Mouse (Mus musculus): ENCODE data around the gene Satb2. TPM values are rescaled to one million over a fixed set of nuclear protein-coding genes. Genes with fewer than 3 reads are reported as not detected.

The Satb2 gene
- total and polyA plus RNA-seq, 3 experiments, result 2.0 to 3.9 (median 2.1) TPM

DNA sequence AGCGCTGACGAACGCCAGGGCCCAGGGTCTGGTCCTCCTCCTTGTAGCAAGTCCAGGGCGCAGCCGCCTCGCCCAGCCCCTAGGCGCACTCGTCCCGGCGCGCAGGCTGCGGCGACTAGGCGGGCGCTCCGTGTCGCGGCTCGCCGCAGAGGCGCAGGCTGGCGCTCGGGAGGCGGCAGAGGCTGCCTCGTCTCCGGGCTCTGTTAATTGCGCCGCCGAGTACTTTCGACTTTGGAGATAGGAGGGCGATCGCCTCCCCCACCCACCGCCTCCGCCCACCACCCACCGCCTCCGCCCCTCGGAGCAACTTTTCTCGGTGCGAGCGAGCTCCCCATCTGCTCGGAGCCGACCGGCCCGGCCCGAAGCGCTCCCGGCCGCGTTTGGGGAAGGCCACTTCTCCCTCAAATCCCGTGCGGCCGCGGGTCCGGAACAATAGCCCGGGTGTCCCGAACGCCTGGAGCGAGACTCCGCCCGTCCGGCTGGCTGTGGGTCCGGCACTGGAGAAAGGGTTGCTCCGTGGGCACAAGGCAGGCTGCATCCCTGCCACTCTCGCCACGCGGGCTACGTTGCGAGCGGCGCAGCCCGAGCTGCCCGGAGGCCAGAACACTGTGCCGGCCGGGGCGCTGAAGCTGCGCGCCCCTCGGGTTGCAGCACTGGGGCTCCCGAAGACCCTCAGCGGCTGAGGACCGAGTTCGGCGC lies 6.0 kb downstream of the Satb2 start:
- DNase-seq (ENCODE audit: extremely low read depth), result peak; percentile 55
- dilution Hi-C loops (cut with MboI; ENCODE audit: extremely low pct_ligation_motif_present, extremely low pct_unique_long_range_greater_than_20kb, low sequenced_read_pairs) (no loop called here), in situ Hi-C loops (cut with MboI; ENCODE audit: low pct_ligation_motif_present, low pct_unique_long_range_greater_than_20kb, low sequenced_read_pairs) (no loop called here)
- Histone ChIP-seq H3K4me3 (replicated peaks in 1 of 3; ENCODE audit: low read depth in 2 of 3, low read length in 2 of 3, poor library complexity in 1 of 3) (peak overlapping the region; percentile 62 to 98 (median 82)), H3K79me2 (replicated peaks; ENCODE audit: control insufficient read depth, extremely low read depth, insufficient read depth, poor library complexity, severe bottlenecking) (peaks cover 20% of the 10 kb centered on the region), H3K27ac (ENCODE audit: insufficient read depth, low read depth) (peak overlapping the region; percentile 93), H3K9me3 (replicated peaks; ENCODE audit: low read length) (no peaks in the 10 kb centered on the region), H3K36me3 (replicated peaks in 1 of 2; ENCODE audit: control insufficient read depth in 1 of 2, insufficient read depth in 1 of 2, low read length in 1 of 2) (peaks cover 0 to 2% of the 10 kb centered on the region in 2 experiments), H3K4me2 (ENCODE audit: insufficient read depth, low read depth, poor library complexity, severe bottlenecking) (peak overlapping the region; percentile 79), H3K9ac (ENCODE audit: insufficient read depth, low read depth) (peak overlapping the region; percentile 81), H3K27me3 (replicated peaks) (no peaks in the 10 kb centered on the region), H3K4me1 (ENCODE audit: control insufficient read depth in 1 of 2, insufficient read depth in 2 of 2) (peaks cover 4 to 15% of the 10 kb centered on the region in 2 experiments; a peak in 3 of 4 replicates)
- 0 out of 2 replicates have a peak, but pooled peaks have one; percentile 11 for TF ChIP-seq MYC (IDR thresholded peaks at IDR 0.05; ENCODE audit: low read depth, low read length)
- peak; percentile 97 for TF ChIP-seq UBTF (IDR thresholded peaks at IDR 0.05; ENCODE audit: low read depth, low read length)
- TF ChIP-seq NRF1 (IDR thresholded peaks at IDR 0.05; ENCODE audit: low read depth, low read length), result peak; percentile 71
- peak; percentile 59; the same call in 1 of the 2 replicates for TF ChIP-seq POLR2A (IDR thresholded peaks at IDR 0.05; ENCODE audit: low read depth, low read length)
- no peak for TF ChIP-seq ETS1 (conservative IDR thresholded peaks at IDR 0.05; ENCODE audit: low read depth, low read length)
- TF ChIP-seq CTCF (conservative IDR thresholded peaks at IDR 0.05 in 1 of 2, IDR thresholded peaks at IDR 0.05 in 1 of 2; ENCODE audit: low read depth in 2 of 2, low read length in 2 of 2), result no peak
- TF ChIP-seq IRF4 (IDR thresholded peaks at IDR 0.05; ENCODE audit: low read depth, low read length), result peak; percentile 14; the same call in 1 of the 2 replicates
- no peak for TF ChIP-seq ZKSCAN1 (IDR thresholded peaks at IDR 0.05; ENCODE audit: borderline replicate concordance, low read depth, low read length)
- no peak for TF ChIP-seq BHLHE40 (IDR thresholded peaks at IDR 0.05; ENCODE audit: low read depth, low read length)

DNA sequence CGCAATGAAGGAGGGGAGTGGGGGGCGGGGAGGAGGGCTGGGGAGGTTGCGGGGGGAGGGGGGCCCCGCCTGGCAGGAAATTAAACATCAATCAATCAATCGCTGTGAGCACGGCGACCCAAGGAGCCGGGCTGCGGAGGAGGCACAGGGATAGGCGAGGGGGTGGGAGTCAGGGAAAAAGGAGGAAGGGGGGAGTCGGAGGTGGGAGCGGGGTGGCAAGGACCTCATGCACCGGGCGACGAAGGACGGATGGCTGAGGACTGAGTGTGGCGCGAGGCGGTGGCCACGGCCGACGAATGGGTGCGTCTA lies 6.6 kb downstream of the Satb2 start:
- Histone ChIP-seq H3K36me3 (replicated peaks in 1 of 2; ENCODE audit: control insufficient read depth in 1 of 2, insufficient read depth in 1 of 2, low read length in 1 of 2) (peaks cover 0 to 3% of the 10 kb centered on the region in 2 experiments), H3K9me3 (replicated peaks; ENCODE audit: low read length) (no peaks in the 10 kb centered on the region), H3K4me1 (ENCODE audit: control insufficient read depth in 1 of 2, insufficient read depth in 2 of 2) (peaks cover 4 to 15% of the 10 kb centered on the region in 2 experiments; a peak in 3 of 4 replicates), H3K27me3 (replicated peaks) (no peaks in the 10 kb centered on the region), H3K4me3 (replicated peaks in 1 of 3; ENCODE audit: low read depth in 2 of 3, low read length in 2 of 3, poor library complexity in 1 of 3) (peak overlapping the region; percentile 75 to 98 (median 82)), H3K4me2 (ENCODE audit: insufficient read depth, low read depth, poor library complexity, severe bottlenecking) (peak overlapping the region; percentile 79), H3K27ac (ENCODE audit: insufficient read depth, low read depth) (peak overlapping the region; percentile 93), H3K79me2 (replicated peaks; ENCODE audit: control insufficient read depth, extremely low read depth, insufficient read depth, poor library complexity, severe bottlenecking) (peaks cover 20% of the 10 kb centered on the region), H3K9ac (ENCODE audit: insufficient read depth, low read depth) (peak overlapping the region; percentile 81)
- no peak for DNase-seq (ENCODE audit: extremely low read depth)
- in situ Hi-C loops (cut with MboI; ENCODE audit: low pct_ligation_motif_present, low pct_unique_long_range_greater_than_20kb, low sequenced_read_pairs) (no loop called here), dilution Hi-C loops (cut with MboI; ENCODE audit: extremely low pct_ligation_motif_present, extremely low pct_unique_long_range_greater_than_20kb, low sequenced_read_pairs) (no loop called here)
- TF ChIP-seq MAFK (IDR thresholded peaks at IDR 0.05; ENCODE audit: insufficient replicate concordance, low read length) (no peak), USF2 (conservative IDR thresholded peaks at IDR 0.05; ENCODE audit: low read depth, low read length) (no peak), ELF1 (IDR thresholded peaks at IDR 0.05; ENCODE audit: low read depth, low read length) (no peak), GABPA (IDR thresholded peaks at IDR 0.05; ENCODE audit: insufficient replicate concordance, low read depth, low read length) (no peak), BHLHE40 (IDR thresholded peaks at IDR 0.05; ENCODE audit: low read depth, low read length) (no peak), KAT2A (IDR thresholded peaks at IDR 0.05; ENCODE audit: insufficient replicate concordance, low read length) (no peak), SMC3 (IDR thresholded peaks at IDR 0.05; ENCODE audit: low read depth, low read length) (no peak), UBTF (IDR thresholded peaks at IDR 0.05; ENCODE audit: low read depth, low read length) (no peak), POLR2A (IDR thresholded peaks at IDR 0.05; ENCODE audit: low read depth, low read length) (no peak), PAX5 (IDR thresholded peaks at IDR 0.05; ENCODE audit: low read length) (no peak), NRF1 (IDR thresholded peaks at IDR 0.05; ENCODE audit: low read depth, low read length) (no peak), MXI1 (IDR thresholded peaks at IDR 0.05; ENCODE audit: low read depth, low read length) (peak; percentile 18; the same call in 1 of the 2 replicates), CHD2 (IDR thresholded peaks at IDR 0.05; ENCODE audit: low read length) (no peak), RCOR1 (conservative IDR thresholded peaks at IDR 0.05; ENCODE audit: low read depth, low read length) (no peak), MEF2A (IDR thresholded peaks at IDR 0.05; ENCODE audit: borderline replicate concordance, low read depth, low read length) (no peak), USF1 (IDR thresholded peaks at IDR 0.05; ENCODE audit: low read depth, low read length) (no peak), JUND (conservative IDR thresholded peaks at IDR 0.05; ENCODE audit: low read depth, low read length) (no peak), HCFC1 (IDR thresholded peaks at IDR 0.05; ENCODE audit: low read depth, low read length) (no peak), ZNF384 (IDR thresholded peaks at IDR 0.05; ENCODE audit: low read depth, low read length) (no peak), EP300 (IDR thresholded peaks at IDR 0.05; ENCODE audit: low read length) (no peak), ZC3H11A (IDR thresholded peaks at IDR 0.05; ENCODE audit: low read depth, low read length) (no peak), SIN3A (IDR thresholded peaks at IDR 0.05; ENCODE audit: low read length) (peak; percentile 19; the same call in 1 of the 2 replicates), JUN (IDR thresholded peaks at IDR 0.05; ENCODE audit: insufficient read depth, low read depth, low read length) (no peak), POLR2AphosphoS2 (IDR thresholded peaks at IDR 0.05; ENCODE audit: low read depth, low read length) (no peak), MAX (IDR thresholded peaks at IDR 0.05; ENCODE audit: low read length) (peak; percentile 49; the same call in 1 of the 2 replicates), MAZ (IDR thresholded peaks at IDR 0.05; ENCODE audit: low read depth, low read length) (0 out of 2 replicates have a peak, but pooled peaks have one; percentile 2), E2F4 (IDR thresholded peaks at IDR 0.05; ENCODE audit: insufficient replicate concordance, low read depth, low read length) (no peak)

All from CH12.LX (cell line).